Mouse (Mus musculus) kidney, embryonic 16.5 days (tissue): Measurements from ENCODE around the gene Gm20390. TPM values are rescaled to one million over a fixed set of nuclear protein-coding genes. Genes with fewer than 3 reads are reported as not detected.

ENCODE experiments used
- ATAC-seq: fragments of 200-750 bp; cut with Nextera tagmentation; 2 replicates; pipeline ENCODE4 v1.8.0; 2017; ENCODE audit warnings: moderate TSS enrichment; ENCODE audit not compliant: low FRiP score, low TSS enrichment
- H3K27ac ChIP-seq: fragments of 300-500 bp; sonication (generic); 2 replicates; pipeline ENCODE4 v1.5.1; 2014; ENCODE audit warnings: low read length
- H3K27me3 ChIP-seq: fragments of 300-500 bp; sonication (generic); 2 replicates; pipeline ENCODE4 v1.6.1; 2014; ENCODE audit warnings: low read length, control low read depth, mixed read lengths; ENCODE audit not compliant: insufficient read depth
- H3K36me3 ChIP-seq: fragments of 300-500 bp; sonication (generic); 2 replicates; pipeline ENCODE4 v1.6.1; 2014; ENCODE audit warnings: low read length, control low read depth, mixed read lengths; ENCODE audit not compliant: insufficient read depth
- H3K4me1 ChIP-seq: fragments of 300-500 bp; sonication (generic); 2 replicates; pipeline ENCODE4 v1.6.1; 2014; ENCODE audit warnings: low read length, control low read depth, mixed read lengths; ENCODE audit not compliant: insufficient read depth
- H3K4me2 ChIP-seq: fragments of 300-500 bp; sonication (generic); replicated peaks from 2 replicates; pipeline ENCODE4 v1.6.1; 2014; ENCODE audit warnings: low read depth, low read length
- H3K4me3 ChIP-seq: fragments of 300-500 bp; sonication (generic); 2 replicates; pipeline ENCODE4 v1.5.1; 2014; ENCODE audit warnings: mild to moderate bottlenecking, low read length
- H3K9ac ChIP-seq: fragments of 300-500 bp; sonication (generic); replicated peaks from 2 replicates; pipeline ENCODE4 v1.6.1; 2014; ENCODE audit warnings: low read length
- H3K9me3 ChIP-seq: fragments of 300-500 bp; sonication (generic); 2 replicates; pipeline ENCODE4 v1.6.1; 2016; ENCODE audit warnings: low read length, control low read depth
- WGBS: fragments of 180-500 bp; shearing (Covaris S2); extraction: QIAGEN DNeasy Blood & Tissue Kit; methylation state at CpG from one replicate; pipeline ENCODE4 v1.1.7; 2014; 5-methylcytosine and 5-hydroxymethylcytosine counted together
- polyA plus RNA-seq: library from polyadenylated mRNA; unstranded; fragments of >200 nt; fragmentation: Nextera tagmentation; extraction: Ambion mirVana; gene quantifications from 2 replicates; pipeline ENCODE4 v1.2.1, GENCODE M21; 2015

Gene Gm20390
- polyA plus RNA-seq, 1 experiment from 2014 or later: 448 TPM

- Histone ChIP-seq H3K27me3 (no peaks in the 10 kb centered on the region), H3K36me3 (peaks cover 20% of the 10 kb centered on the region), H3K27ac (peak overlapping the region; percentile 47; the same call in 1 of the 2 replicates), H3K9me3 (no peaks in the 10 kb centered on the region), H3K4me1 (peaks cover 8% of the 10 kb centered on the region), H3K4me2 (peak overlapping the region; percentile 53), H3K4me3 (peak overlapping the region; percentile 68), H3K9ac (peak overlapping the region; percentile 52; the same call in 1 of the 2 replicates)
- no peak for ATAC-seq
- WGBS: 51% methylated on average over 6 of the region's 6 CpGs
Measured at GRCm38 (mm10) chr11:93968848-93969128, 695 bp upstream of the Gm20390 start.

GRCm38 (mm10) chr11:93967381-93967780, 712 bp downstream of the Gm20390 start:
- H3K9ac ChIP-seq: peak overlapping the region; percentile 75
- ATAC-seq: no peak
- H3K4me1 ChIP-seq: peaks cover 8% of the 10 kb centered on the region
- no peaks in the 10 kb centered on the region for H3K27me3 ChIP-seq
- peak overlapping the region; percentile 70 for H3K27ac ChIP-seq
- peak overlapping the region; percentile 54 for H3K4me2 ChIP-seq
- peaks cover 32% of the 10 kb centered on the region for H3K36me3 ChIP-seq
- H3K9me3 ChIP-seq: no peaks in the 10 kb centered on the region
- H3K4me3 ChIP-seq: peak overlapping the region; percentile 68
- 3% methylated on average over 11 of the region's 11 CpGs for WGBS

- Histone ChIP-seq H3K4me1 (peaks cover 8% of the 10 kb centered on the region), H3K9me3 (no peaks in the 10 kb centered on the region), H3K27me3 (no peaks in the 10 kb centered on the region), H3K36me3 (peaks cover 48% of the 10 kb centered on the region), H3K4me3 (no peak overlapping the region), H3K9ac (no peak overlapping the region), H3K27ac (no peak overlapping the region), H3K4me2 (no peak overlapping the region)
- ATAC-seq: no peak
- 90% methylated on average over 6 of the region's 6 CpGs for WGBS
Measured at GRCm38 (mm10) chr11:93965391-93965790, 2.7 kb downstream of the Gm20390 start.

GRCm38 (mm10) chr11:93963013-93963412, 5.1 kb downstream of the Gm20390 start:
- H3K27me3 ChIP-seq: no peaks in the 10 kb centered on the region
- no peak for ATAC-seq
- 78% methylated on average over 4 of the region's 4 CpGs for WGBS
- H3K27ac ChIP-seq: no peak overlapping the region
- no peak overlapping the region for H3K4me2 ChIP-seq
- H3K4me3 ChIP-seq: no peak overlapping the region
- no peak overlapping the region for H3K9ac ChIP-seq
- peaks cover 4% of the 10 kb centered on the region; the same call in 1 of the 2 replicates for H3K4me1 ChIP-seq
- no peaks in the 10 kb centered on the region for H3K9me3 ChIP-seq
- peaks cover 70% of the 10 kb centered on the region for H3K36me3 ChIP-seq

- Histone ChIP-seq H3K27me3 (no peaks in the 10 kb centered on the region), H3K9ac (no peak overlapping the region), H3K4me2 (no peak overlapping the region), H3K9me3 (no peaks in the 10 kb centered on the region), H3K36me3 (peaks cover 75% of the 10 kb centered on the region), H3K4me3 (no peak overlapping the region), H3K4me1 (peaks cover 3% of the 10 kb centered on the region), H3K27ac (no peak overlapping the region)
- WGBS: 86% methylated on average over 6 of the region's 6 CpGs
- ATAC-seq: no peak
Measured at GRCm38 (mm10) chr11:93961482-93961881, 6.6 kb downstream of the Gm20390 start.

GRCm38 (mm10) chr11:93957746-93958145, 10.3 kb downstream of the Gm20390 start:
- H3K4me3 ChIP-seq: no peak overlapping the region
- ATAC-seq: no peak
- no peak overlapping the region for H3K4me2 ChIP-seq
- no peaks in the 10 kb centered on the region for H3K27me3 ChIP-seq
- no peak overlapping the region for H3K27ac ChIP-seq
- no peaks in the 10 kb centered on the region for H3K9me3 ChIP-seq
- H3K4me1 ChIP-seq: peaks cover 26% of the 10 kb centered on the region
- H3K9ac ChIP-seq: no peak overlapping the region
- WGBS: 67% methylated on average over 4 of the region's 4 CpGs
- H3K36me3 ChIP-seq: peaks cover 56% of the 10 kb centered on the region

GRCm38 (mm10) chr11:93957031-93957555, 11.0 kb downstream of the Gm20390 start:
- Histone ChIP-seq H3K27me3 (no peaks in the 10 kb centered on the region), H3K27ac (no peak overlapping the region), H3K9me3 (no peaks in the 10 kb centered on the region), H3K36me3 (peaks cover 50% of the 10 kb centered on the region), H3K9ac (no peak overlapping the region), H3K4me3 (no peak overlapping the region), H3K4me1 (peaks cover 33% of the 10 kb centered on the region), H3K4me2 (no peak overlapping the region)
- ATAC-seq: no peak
- 93% methylated on average over 2 of the region's 2 CpGs for WGBS

GRCm38 (mm10) chr11:93956159-93956558, 11.9 kb downstream of the Gm20390 start, which contains the start of gene Nme2:
Gene Nme2 (minus strand): TSS chr11:93956259.
- peak within 1 kb of the TSS; percentile 83 for H3K9ac ChIP-seq
- H3K4me3 ChIP-seq: peak within 1 kb of the TSS; percentile 88
- WGBS: 1% methylated on average over 6 of the region's 6 CpGs
- no peaks in the 10 kb centered on the region for H3K9me3 ChIP-seq
- ATAC-seq: peak; percentile 27; the same call in 1 of the 2 replicates
- peaks cover 52% of the 10 kb centered on the region for H3K36me3 ChIP-seq
- H3K4me1 ChIP-seq: peaks cover 35% of the 10 kb centered on the region
- peak within 1 kb of the TSS; percentile 92 for H3K4me2 ChIP-seq
- H3K27me3 ChIP-seq: no peaks in the 10 kb centered on the region
- peak within 1 kb of the TSS; percentile 94 for H3K27ac ChIP-seq

GRCm38 (mm10) chr11:93955256-93956150, 12.6 kb downstream of the Gm20390 start:
- H3K4me3 ChIP-seq: peak overlapping the region; percentile 88
- H3K9ac ChIP-seq: peak overlapping the region; percentile 83
- peak overlapping the region; percentile 94 for H3K27ac ChIP-seq
- peak overlapping the region; percentile 92 for H3K4me2 ChIP-seq
- no peaks in the 10 kb centered on the region for H3K9me3 ChIP-seq
- H3K4me1 ChIP-seq: peaks cover 35% of the 10 kb centered on the region
- peaks cover 53% of the 10 kb centered on the region for H3K36me3 ChIP-seq
- H3K27me3 ChIP-seq: no peaks in the 10 kb centered on the region
- WGBS: under 1% methylated on average over 64 of the region's 67 CpGs
- peak; percentile 99 for ATAC-seq

- peak; percentile 7; the same call in 1 of the 2 replicates for ATAC-seq
- Histone ChIP-seq H3K4me3 (peak overlapping the region; percentile 88), H3K9me3 (no peaks in the 10 kb centered on the region), H3K27me3 (no peaks in the 10 kb centered on the region), H3K27ac (peak overlapping the region; percentile 94), H3K4me1 (peaks cover 35% of the 10 kb centered on the region), H3K9ac (peak overlapping the region; percentile 83), H3K4me2 (peak overlapping the region; percentile 92), H3K36me3 (peaks cover 53% of the 10 kb centered on the region)
- WGBS: 45% methylated on average over 13 of the region's 13 CpGs
Measured at GRCm38 (mm10) chr11:93954738-93955255, 13.3 kb downstream of the Gm20390 start.
